In genomic region chr11:50742146-50742545, GRCm38 (mm10) we compare ENCODE assay signal across 13 mouse cellular contexts.
"Had no signal": no experiment of that assay in that cellular context is flagged by ENCODE, and none has a peak within 500 bp of the region (broad histone marks: within the 10 kb centered on the region; RNA-seq: fewer than 3 reads in every experiment).

No protein-coding gene starts in this region.

- H3K36me3 ChIP-seq: limb, embryonic 12.5 days; limb, embryonic 15.5 days; lung, embryonic 15.5 days had no signal

- H3K9ac ChIP-seq: limb, embryonic 12.5 days; limb, embryonic 15.5 days; liver, embryonic 14.5 days; lung, embryonic 15.5 days had no signal

- DNase-seq: left cerebral cortex, postnatal 4 days; lung, adult 18-20 months; lung, postnatal 14 days; lung, postnatal 4 days; midbrain, embryonic 14.5 days; thymus, adult 18-20 months; thymus, postnatal 36 days had no signal

- H3K4me2 ChIP-seq: limb, embryonic 12.5 days; limb, embryonic 15.5 days; lung, embryonic 15.5 days; midbrain, embryonic 11.5 days had no signal

- ATAC-seq: intestine, postnatal 0 days had no signal

- H3K9me3 ChIP-seq: limb, embryonic 12.5 days; limb, embryonic 15.5 days; lung, embryonic 15.5 days had no signal

- H3K4me3 ChIP-seq: limb, embryonic 12.5 days; limb, embryonic 15.5 days; lung, embryonic 15.5 days had no signal

- H3K27me3 ChIP-seq: limb, embryonic 15.5 days; lung, embryonic 15.5 days had no signal

- H3K27ac ChIP-seq: limb, embryonic 12.5 days; limb, embryonic 15.5 days; liver, embryonic 14.5 days; lung, embryonic 15.5 days had no signal
